Mouse (Mus musculus) right cerebral cortex, postnatal 14 days (tissue): ENCODE results near the gene Slc52a3.

ENCODE experiments used
- DNase-seq: peaks from one replicate; pipeline ENCODE4 v3.0.0; 2022

Gene Slc52a3

DNA sequence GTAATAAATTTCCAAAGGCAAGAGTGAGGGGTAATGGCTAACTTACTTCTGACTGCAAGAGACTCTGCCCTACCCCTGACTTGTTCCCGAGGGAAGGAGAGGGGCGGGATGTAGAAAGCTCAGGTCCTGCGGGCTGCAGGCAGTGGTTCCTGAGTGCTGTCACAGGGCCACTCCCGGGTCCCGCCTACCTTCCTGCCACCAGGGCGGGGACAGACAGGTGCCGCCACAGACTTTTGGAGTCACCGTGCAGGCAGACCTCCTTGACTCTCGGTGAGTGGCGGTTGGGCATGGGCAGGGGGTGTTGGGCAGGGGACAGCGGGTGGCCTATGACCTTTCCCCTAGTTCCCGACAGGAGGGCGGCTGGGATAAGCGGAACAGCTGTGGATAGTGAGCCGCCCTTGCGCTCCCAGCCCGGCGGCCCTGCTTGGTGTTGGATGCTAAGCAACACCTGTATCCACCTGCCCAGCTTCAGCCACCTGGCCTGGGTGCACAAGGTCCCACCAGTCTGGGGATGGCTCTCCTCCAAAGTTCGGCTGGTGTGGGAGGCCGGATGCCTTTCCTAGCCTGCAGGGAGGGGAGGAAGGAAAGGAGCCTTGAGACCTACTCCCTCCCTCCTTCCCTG lies 3.5 kb downstream of the Slc52a3 start:
- no peak for DNase-seq

- no peak for DNase-seq
Measured at GRCm38 (mm10) chr2:152000291-152000679, 4.0 kb downstream of the Slc52a3 start.

DNA sequence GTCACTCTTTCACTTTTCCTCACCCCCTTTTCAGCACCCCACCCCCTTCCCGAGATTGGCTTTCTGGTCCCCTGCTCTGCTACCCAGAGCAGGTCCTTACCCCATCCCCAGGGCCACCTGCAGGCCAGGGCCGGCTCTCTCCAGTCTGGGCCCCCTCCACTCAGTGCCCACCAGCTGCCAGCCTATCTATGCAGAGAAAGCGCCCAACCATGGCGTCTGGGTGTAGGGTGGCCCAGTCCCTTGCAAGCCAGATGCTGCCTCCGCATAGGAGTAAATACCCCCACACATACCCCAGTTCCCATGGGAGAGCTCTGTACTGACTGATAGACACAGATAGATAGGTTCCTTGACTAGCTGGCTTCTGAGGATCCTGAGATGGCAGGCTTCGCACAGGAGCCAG lies 4.4 kb downstream of the Slc52a3 start:
- no peak for DNase-seq

DNA sequence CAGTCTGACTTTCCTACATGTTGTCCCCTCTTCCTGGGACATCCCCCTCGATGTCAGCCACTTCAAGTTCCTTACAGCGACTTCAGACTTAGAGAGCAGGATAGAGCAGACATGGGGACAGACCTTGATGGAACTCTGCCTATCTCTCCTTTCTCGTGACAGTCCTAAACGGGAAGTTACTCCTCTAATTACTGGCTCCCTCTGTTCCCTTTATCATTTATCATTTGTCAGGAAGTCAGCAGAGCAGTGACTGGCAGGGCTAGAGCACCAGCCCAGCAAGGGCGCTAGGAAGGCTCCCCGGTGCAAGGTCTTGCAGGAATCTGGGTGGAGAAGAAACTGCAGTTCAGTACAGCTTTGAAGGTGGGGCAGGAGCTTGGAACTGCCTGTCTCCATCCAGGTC lies 6.2 kb downstream of the Slc52a3 start:
- no peak for DNase-seq

DNA sequence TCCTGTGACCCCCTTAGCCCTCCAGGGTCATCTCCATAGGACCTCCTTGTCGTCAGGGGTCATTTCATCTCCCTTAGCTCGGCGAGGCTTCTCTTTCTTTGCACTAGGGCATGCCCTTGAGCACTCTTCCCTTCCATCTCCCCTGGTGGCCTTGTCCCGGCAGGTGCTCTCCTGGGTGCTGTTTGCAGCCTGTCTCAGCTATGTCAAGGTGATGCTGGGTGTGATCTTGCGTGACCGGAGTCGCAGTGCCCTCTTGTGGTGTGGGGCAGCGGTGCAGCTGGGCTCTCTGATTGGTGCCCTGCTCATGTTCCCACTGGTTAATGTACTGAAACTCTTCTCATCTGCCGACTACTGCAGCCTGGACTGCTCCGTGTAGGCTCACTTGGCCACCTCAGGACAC lies 11.5 kb downstream of the Slc52a3 start:
- DNase-seq, result peak; percentile 46

- no peak for DNase-seq
Measured at GRCm38 (mm10) chr2:152009061-152009779, 12.9 kb downstream of the Slc52a3 start.

GRCm38 (mm10) chr2:152010251-152010650 lies 13.9 kb downstream of the Slc52a3 start:
- DNase-seq, result no peak

DNA sequence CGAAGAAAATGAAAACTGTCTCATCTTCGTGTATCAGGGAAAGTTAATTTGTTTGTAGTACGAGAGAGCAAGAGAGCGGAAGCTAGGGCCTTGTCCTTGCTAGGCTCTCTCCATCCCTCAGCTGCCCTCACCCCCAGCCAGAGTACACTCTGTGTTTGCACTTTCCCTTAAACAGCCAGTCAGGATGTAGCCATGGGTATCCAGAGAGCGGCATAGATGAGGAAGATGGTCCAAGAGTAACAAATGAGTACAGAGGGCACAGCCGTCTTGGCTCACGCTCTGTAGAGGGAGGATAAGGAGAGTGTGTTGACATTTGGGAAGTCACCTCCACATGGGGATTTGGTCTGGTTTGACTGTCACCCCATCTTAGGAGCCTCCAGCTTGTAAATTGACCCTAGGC lies 14.3 kb downstream of the Slc52a3 start:
- DNase-seq, result no peak

DNA sequence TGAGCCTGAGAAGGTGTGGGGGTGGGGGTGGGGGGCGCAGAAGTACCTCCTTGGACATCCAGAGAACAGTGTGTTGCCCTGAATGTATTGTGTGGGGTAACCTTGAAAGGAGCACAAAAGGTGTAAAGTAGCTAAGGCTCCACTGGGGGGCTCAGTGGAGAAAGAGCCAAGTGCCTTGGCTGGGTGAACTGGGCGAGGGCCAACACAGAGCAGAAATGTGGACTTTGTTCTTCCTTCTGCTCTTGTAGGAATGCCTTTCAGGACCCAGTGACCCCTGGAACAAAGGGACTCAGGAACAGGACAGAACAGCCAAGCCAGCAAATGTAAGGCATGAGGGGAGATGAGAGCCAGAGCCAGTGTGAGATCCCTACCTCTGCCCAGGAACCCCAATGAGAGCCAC lies 15.4 kb downstream of the Slc52a3 start:
- no peak for DNase-seq

- no peak for DNase-seq
Measured at GRCm38 (mm10) chr2:152012222-152012621, 15.9 kb downstream of the Slc52a3 start.

- DNase-seq, result no peak
Measured at GRCm38 (mm10) chr2:152012701-152013100, 16.4 kb downstream of the Slc52a3 start.

GRCm38 (mm10) chr2:152015997-152016396 lies 19.7 kb downstream of the Slc52a3 start:
- no peak for DNase-seq

- DNase-seq, result no peak
Measured at GRCm38 (mm10) chr2:152016666-152017065, 20.4 kb downstream of the Slc52a3 start.

DNA sequence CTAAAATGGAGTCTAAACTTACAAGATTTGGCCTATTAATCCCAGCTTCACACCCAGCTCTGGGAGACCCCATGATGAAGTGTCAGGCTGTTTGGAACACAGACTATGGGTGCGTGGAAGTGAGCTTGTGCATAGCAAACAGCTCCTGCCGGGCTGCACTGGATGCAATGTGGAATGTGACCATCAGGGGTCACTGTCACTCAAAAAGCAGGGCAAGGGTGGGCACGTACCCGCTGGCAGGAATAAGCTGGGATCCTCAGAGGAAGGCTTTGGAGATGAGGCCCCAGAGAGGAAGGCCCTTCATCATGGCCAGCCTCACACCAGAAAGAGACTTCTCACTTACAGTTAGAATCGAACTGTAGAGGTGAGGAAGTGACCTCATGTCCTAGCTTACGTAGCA lies 23.9 kb downstream of the Slc52a3 start:
- peak; percentile 40 for DNase-seq

DNA sequence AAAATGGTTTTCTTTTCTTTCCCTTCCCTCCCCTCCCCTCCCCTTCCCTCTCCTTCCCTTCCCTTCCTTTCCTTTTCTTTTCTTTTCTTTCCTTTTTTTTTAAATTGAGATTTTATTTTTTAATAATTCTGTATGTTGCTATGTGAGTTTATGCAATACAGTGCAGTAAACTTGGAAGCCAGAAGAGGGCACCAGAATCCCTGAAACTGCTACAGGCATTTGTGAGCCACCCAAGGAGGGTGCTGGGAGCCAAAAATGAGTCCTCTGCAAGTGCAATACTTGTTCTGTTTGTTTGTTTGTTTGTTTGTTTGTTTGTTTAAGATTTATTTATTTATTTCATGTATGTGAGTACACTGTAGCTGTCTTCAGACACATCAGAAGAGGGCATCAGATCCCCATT lies 25.7 kb downstream of the Slc52a3 start:
- DNase-seq, result no peak

DNA sequence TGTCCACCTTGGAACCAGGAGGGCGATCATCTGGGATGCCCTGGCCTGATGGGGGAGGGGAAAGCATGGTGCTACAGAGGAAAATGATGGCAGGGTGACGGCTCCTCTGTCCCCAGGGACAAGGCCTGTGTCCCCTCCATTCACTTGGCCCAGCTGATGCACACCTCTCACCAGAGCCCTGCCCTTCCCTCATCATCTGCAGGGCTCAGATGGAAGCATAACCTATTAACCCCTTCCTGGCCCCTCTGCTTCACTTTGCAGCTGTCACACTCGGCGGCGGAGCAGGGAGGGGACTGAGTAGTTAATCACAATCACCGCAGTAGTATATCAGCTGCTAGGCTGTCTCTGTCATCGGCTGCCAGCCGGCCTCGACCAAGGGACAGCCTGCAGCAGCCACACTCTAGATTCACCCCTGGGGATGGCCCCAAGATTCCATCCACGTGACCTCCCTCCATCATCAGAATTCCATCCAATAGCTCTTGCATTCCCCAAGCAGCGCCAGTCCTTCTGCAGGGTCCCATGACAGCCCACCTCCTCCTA lies 28.6 kb downstream of the Slc52a3 start:
- no peak for DNase-seq

- peak; percentile 93 for DNase-seq
Measured at GRCm38 (mm10) chr2:152029252-152030082, 33.2 kb downstream of the Slc52a3 start.

DNA sequence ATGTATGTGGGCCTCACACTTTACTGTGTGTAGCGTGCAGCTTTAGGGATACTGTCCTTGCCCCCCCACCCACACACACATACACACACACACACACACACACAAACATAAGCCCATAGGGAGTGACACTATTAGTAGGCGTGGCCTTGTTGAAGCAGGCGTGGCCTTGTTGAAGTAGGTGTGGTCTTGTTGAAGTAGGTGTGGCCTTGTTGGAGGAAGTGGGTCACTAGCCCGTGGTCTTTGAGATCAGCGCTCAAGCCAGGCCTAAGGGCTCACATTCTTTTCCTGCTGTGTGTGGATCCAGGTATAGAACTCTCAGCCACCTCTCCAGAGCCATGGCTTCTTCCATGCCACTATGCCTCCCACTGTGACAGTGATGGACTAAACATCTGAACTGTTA lies 34.7 kb downstream of the Slc52a3 start:
- no peak for DNase-seq

GRCm38 (mm10) chr2:152040101-152040500 lies 43.8 kb downstream of the Slc52a3 start:
- DNase-seq, result no peak

DNA sequence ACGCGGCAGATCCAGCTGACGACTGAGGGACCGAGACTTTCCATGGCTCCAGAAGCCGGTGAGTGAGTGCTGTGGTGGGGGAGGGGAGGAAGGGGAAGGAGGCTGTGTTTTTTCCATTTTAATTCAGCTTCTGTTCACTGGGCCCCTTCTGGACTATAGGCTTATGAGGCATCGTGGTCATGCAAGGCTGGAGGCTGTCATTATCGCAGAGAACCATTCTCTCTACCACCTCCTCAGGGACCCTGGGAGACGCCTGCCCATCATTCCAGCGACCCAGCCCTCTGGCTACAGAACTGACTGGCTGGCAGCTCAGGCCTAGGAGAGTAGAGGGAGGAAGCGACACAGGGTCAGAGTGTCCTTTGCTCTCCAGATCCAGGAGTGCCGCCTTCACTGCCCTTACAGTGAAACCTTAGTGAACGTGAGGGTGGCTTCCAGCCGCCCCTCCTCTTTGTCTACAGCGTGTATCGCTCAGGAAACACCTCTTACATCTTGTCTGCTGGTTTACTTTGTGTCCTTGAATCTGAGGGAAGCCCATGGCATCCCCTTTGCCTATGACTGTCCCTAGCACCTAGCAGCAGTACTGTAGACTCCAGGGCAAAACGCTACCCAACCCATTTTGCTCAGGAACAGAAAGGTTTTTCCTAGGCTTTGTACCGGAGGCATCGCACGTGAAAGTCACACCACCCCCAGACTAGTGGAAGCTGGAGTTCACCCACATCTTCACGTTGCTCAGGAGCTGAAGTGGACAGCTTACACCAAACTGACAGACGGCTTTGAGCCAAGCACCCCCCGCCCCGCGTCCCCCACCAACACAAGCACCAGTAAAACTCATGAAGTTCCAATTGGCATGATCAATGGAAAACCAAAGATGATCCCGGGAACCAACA lies 51.0 kb downstream of the Slc52a3 start:
- DNase-seq, result no peak

GRCm38 (mm10) chr2:152048003-152048980 lies 52.0 kb downstream of the Slc52a3 start:
- peak; percentile 18 for DNase-seq
